Mouse (Mus musculus): ENCODE results near the gene Atp8a1. TPM values are rescaled to one million over a fixed set of nuclear protein-coding genes. Genes with fewer than 3 reads are reported as not detected.

Atp8a1 gene
- polyA plus RNA-seq, 2 experiments, result 6.9 to 7.1 TPM

DNA sequence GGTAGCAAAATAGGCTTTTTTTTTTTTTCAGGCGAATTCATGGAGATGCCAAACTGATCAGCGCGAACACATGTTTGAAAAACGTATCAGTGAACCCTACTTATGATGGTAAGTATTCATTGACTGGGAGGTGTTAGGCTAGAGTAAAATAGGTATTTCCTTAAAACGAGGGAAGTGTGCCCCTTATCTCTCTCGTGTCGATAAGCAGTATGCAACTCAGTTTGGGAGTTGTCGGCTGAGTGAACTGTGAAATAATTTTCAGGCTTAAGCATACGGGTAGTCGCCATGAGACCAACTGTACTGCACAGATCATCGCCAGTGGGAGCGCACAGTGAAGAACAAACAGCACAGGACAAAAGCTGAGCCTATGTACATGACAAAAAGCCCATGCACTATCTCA is 226.0 kb downstream of the Atp8a1 start:
- no peak for TF ChIP-seq POLR2A (IDR thresholded peaks at IDR 0.05; ENCODE audit: borderline replicate concordance, extremely low read depth, insufficient read depth, insufficient read length)
- Histone ChIP-seq H3K36me3 (ENCODE audit: control insufficient read depth, insufficient read depth, low read length) (no peaks in the 10 kb centered on the region), H3K4me1 (ENCODE audit: control insufficient read depth, insufficient read depth, low read length) (no peaks in the 10 kb centered on the region), H3K27ac (replicated peaks; ENCODE audit: low read depth, low read length) (no peak overlapping the region), H3K9ac (ENCODE audit: low read depth, low read length, severe bottlenecking) (no peak overlapping the region), H3K4me2 (replicated peaks; ENCODE audit: low read depth, low read length, severe bottlenecking) (no peak overlapping the region), H3K9me3 (ENCODE audit: control insufficient read depth, low read length) (no peaks in the 10 kb centered on the region), H3K27me3 (ENCODE audit: control insufficient read depth, insufficient read depth, low read length) (no peaks in the 10 kb centered on the region), H3K4me3 (replicated peaks; ENCODE audit: low read length) (no peak overlapping the region)
- 91% methylated on average over 12 of the region's 12 CpGs for WGBS
- DNase-seq (ENCODE audit: low spot score) (no peak), ATAC-seq (ENCODE audit: low FRiP score, low read depth) (no peak)

DNA sequence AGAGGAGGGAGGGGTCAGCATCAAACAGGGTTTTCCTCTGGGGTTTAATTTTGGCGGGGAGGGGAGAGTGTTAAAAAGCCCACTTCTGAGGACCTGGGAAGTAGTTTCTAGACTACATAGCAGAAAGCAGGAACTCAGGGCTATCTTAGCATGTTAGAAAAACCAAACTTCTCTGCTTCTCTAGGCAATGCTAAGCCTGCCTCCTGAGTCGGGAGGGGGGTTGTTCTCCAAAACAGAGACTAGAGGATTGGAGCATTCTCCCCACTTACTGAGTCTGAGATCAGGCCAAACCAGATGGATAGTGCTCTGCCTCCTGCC is 237.8 kb downstream of the Atp8a1 start:
- H3K4me3 ChIP-seq (replicated peaks; ENCODE audit: low read length), result peak overlapping the region; percentile 51; the same call in 1 of the 2 replicates
- 0 out of 2 replicates have a peak, but pooled peaks have one; percentile 5 for ATAC-seq (ENCODE audit: low FRiP score, low read depth)
- H3K27ac ChIP-seq (replicated peaks; ENCODE audit: low read depth, low read length), result no peak overlapping the region
- no peak for DNase-seq (ENCODE audit: low spot score)
- no peaks in the 10 kb centered on the region for H3K9me3 ChIP-seq (ENCODE audit: control insufficient read depth, low read length)
- H3K27me3 ChIP-seq (ENCODE audit: control insufficient read depth, insufficient read depth, low read length), result peaks cover 63% of the 10 kb centered on the region
- no peak overlapping the region for H3K9ac ChIP-seq (ENCODE audit: low read depth, low read length, severe bottlenecking)
- peaks cover 17% of the 10 kb centered on the region for H3K4me1 ChIP-seq (ENCODE audit: control insufficient read depth, insufficient read depth, low read length)
- 20% methylated on average over 2 of the region's 2 CpGs for WGBS
- TF ChIP-seq POLR2A (IDR thresholded peaks at IDR 0.05; ENCODE audit: borderline replicate concordance, extremely low read depth, insufficient read depth, insufficient read length), result no peak
- H3K4me2 ChIP-seq (replicated peaks; ENCODE audit: low read depth, low read length, severe bottlenecking), result peak overlapping the region; percentile 94; the same call in 1 of the 2 replicates
- H3K36me3 ChIP-seq (ENCODE audit: control insufficient read depth, insufficient read depth, low read length), result no peaks in the 10 kb centered on the region

DNA sequence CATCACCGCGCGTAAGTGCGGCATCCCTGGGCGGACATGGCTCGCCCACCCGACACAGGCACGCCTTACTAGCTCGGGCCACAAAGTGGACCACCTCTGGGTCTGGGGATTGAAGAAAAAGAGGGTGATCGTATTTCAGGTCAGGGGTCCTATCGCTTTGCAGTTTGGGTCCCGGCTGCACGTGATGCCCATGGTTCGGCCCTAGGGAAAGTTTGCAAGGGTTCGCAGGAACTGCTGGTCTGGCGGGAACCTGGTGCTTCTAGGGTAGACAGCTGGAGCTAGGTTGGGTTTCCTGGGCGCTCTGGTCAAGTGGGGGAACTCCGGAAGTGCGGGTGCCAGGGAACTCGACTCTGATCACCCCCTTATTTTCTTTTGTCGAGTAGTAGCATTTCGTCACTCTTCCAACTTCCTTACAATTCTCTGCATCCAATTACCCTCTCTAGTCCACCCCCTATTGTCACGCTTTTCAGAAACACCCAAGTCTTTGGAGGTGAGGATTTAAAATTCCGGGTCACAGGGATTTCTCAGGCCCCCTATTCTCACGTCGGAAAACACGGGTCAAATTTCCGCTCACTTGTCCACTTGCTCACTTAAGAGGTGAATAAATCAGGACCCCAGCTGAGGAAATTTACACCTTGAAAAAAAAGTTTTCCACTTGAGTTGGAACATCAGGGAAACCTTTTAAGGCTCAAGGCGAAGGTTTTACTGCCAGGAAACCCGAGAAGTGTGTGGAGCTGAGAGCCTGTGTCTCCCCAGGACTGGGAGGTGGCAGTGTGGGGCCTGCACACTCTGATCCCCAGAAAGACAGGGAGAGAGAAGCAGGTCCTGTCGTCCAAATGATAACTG is 238.3 kb downstream of the Atp8a1 start:
- ATAC-seq (ENCODE audit: low FRiP score, low read depth) (0 out of 2 replicates have a peak, but pooled peaks have one; percentile 20), DNase-seq (ENCODE audit: low spot score) (peak; percentile 17)
- Histone ChIP-seq H3K27ac (replicated peaks; ENCODE audit: low read depth, low read length) (peak overlapping the region; percentile 38; the same call in 1 of the 2 replicates), H3K4me3 (replicated peaks; ENCODE audit: low read length) (peak overlapping the region; percentile 51), H3K27me3 (ENCODE audit: control insufficient read depth, insufficient read depth, low read length) (peaks cover 63% of the 10 kb centered on the region), H3K4me2 (replicated peaks; ENCODE audit: low read depth, low read length, severe bottlenecking) (peak overlapping the region; percentile 94), H3K4me1 (ENCODE audit: control insufficient read depth, insufficient read depth, low read length) (peaks cover 17% of the 10 kb centered on the region), H3K9ac (ENCODE audit: low read depth, low read length, severe bottlenecking) (peak overlapping the region; percentile 38), H3K9me3 (ENCODE audit: control insufficient read depth, low read length) (no peaks in the 10 kb centered on the region), H3K36me3 (ENCODE audit: control insufficient read depth, insufficient read depth, low read length) (no peaks in the 10 kb centered on the region)
- WGBS, result 2% methylated on average over 31 of the region's 31 CpGs
- no peak for TF ChIP-seq POLR2A (IDR thresholded peaks at IDR 0.05; ENCODE audit: borderline replicate concordance, extremely low read depth, insufficient read depth, insufficient read length)

DNA sequence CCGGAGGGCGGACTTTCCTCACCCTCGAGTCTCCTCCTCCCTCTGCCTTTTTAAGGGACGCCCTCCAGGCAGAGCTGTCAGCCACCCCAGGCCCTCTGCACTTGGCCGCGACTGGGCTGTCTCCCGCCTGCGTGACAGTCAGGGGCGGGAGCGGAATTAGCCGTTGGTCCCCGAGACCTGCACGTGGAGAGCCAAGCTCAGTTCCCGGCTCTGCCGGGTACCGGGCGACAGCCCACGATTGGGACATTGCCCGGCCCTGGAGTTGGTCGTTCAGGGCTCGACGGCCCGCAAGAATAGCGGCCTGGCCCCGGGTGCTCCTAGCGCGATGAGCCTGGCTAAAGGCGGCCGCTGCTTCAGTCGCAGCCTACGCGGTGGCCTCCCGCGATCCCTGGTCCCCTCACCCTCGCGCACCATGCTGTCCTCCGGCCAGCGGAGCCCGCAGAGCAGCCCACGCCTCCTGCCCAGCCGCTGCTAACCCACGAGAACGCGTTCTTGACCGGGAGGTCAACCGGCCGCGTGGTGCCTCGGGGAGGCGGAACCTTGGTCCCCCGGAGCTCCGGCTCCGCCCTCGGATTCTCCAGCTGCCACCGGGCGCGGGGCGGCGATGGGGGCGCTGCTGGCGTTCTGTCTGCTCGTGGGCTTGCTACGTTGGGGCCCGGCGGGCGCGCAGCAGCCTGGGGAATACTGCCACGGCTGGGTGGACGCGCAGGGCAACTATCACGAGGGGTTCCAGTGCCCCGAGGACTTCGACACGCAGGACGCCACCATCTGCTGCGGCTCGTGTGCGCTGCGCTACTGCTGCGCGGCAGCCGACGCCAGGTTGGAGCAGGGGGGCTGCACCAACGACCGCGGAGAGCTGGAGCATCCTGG is 239.2 kb downstream of the Atp8a1 start, which contains the start of gene Shisa3:
Gene Shisa3 (plus strand): TSS at position 79 of the 870 bp plus-strand sequence.
- peaks cover 17% of the 10 kb centered on the region for H3K4me1 ChIP-seq (ENCODE audit: control insufficient read depth, insufficient read depth, low read length)
- peaks cover 63% of the 10 kb centered on the region for H3K27me3 ChIP-seq (ENCODE audit: control insufficient read depth, insufficient read depth, low read length)
- H3K4me2 ChIP-seq (replicated peaks; ENCODE audit: low read depth, low read length, severe bottlenecking), result peak within 1 kb of the TSS; percentile 94
- H3K4me3 ChIP-seq (replicated peaks; ENCODE audit: low read length), result peak within 1 kb of the TSS; percentile 51
- no peaks in the 10 kb centered on the region for H3K36me3 ChIP-seq (ENCODE audit: control insufficient read depth, insufficient read depth, low read length)
- peak within 1 kb of the TSS; percentile 38 for H3K9ac ChIP-seq (ENCODE audit: low read depth, low read length, severe bottlenecking)
- no peak for TF ChIP-seq POLR2A (IDR thresholded peaks at IDR 0.05; ENCODE audit: borderline replicate concordance, extremely low read depth, insufficient read depth, insufficient read length)
- no peak for DNase-seq (ENCODE audit: low spot score)
- peak within 1 kb of the TSS; percentile 38; the same call in 1 of the 2 replicates for H3K27ac ChIP-seq (replicated peaks; ENCODE audit: low read depth, low read length)
- H3K9me3 ChIP-seq (ENCODE audit: control insufficient read depth, low read length), result no peaks in the 10 kb centered on the region
- peak; percentile 35 for ATAC-seq (ENCODE audit: low FRiP score, low read depth)
- WGBS, result 3% methylated on average over 69 of the region's 86 CpGs

All from limb, embryonic 14.5 days (tissue).